Mouse (Mus musculus) spleen, adult 2 months (tissue): ENCODE results near the gene Gmnc.

ENCODE experiments used
- CTCF ChIP-seq: fragments of 200-500 bp; IDR thresholded peaks from 2 replicates; pipeline ENCODE4 v1.5.1; 2011; ENCODE audit warnings: mild to moderate bottlenecking, inconsistent platforms; ENCODE audit not compliant: insufficient read depth, insufficient read length, insufficient replicate concordance; ENCODE audit errors: extremely low read depth
- POLR2A ChIP-seq: fragments of 200-500 bp; IDR thresholded peaks from 2 replicates; pipeline ENCODE4 v1.6.1; 2011; ENCODE audit warnings: low read depth, low read length, inconsistent platforms

DNA sequence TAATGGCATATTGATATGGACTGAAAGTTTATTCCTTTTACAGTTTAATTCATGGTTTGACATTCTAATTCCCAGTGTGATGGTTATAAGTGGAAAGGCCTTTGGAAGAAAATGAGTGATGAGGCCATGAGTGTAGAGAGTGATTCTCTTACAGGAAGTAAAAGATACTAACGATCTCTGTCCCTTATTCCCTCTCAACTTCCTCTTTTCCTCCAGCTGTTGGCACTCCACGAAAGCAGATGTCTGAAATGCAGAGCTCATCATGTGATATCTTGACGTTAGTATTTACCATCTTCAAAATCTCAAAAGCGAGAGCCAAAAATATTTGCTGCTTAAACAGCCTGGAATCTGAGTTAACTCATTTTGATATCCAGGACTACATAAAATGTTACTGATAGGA lies 105.1 kb downstream of the Gmnc start:
- TF ChIP-seq CTCF (no peak), POLR2A (no peak)
